Mouse (Mus musculus): ENCODE measurements around the gene Ap1b1. TPM values are rescaled to one million over a fixed set of nuclear protein-coding genes. Genes with fewer than 3 reads are reported as not detected.

Gene Ap1b1
- polyA plus RNA-seq, 1 experiment from 2014 or later: 54.2 TPM

DNA sequence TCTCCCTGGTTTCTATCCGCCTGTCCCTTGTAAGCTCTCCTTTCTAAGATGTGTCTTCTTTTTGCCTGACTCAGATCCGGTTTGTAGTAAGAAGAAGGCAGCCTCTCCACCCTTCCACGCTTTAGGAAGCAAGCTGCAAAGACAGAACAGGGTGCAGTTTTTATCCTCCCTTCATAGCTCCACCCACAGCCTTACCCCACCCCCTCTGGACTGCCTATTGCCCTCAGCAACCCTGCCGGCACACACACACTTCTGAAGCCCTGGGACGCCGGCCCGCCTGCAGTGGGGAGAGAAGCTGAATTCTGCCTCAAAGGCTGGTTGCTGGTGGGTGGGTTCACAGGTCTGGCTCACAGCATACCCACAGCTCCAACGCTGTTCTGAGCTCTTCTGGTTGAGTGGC, 32.7 kb upstream of the Ap1b1 start:
- Histone ChIP-seq H3K27ac (ENCODE audit: low read length) (no peak overlapping the region), H3K4me1 (ENCODE audit: control insufficient read depth, insufficient read depth, low read length) (no peaks in the 10 kb centered on the region), H3K4me3 (ENCODE audit: low read depth, low read length) (no peak overlapping the region), H3K9ac (replicated peaks; ENCODE audit: low read depth, low read length) (no peak overlapping the region), H3K36me3 (ENCODE audit: control insufficient read depth, insufficient read depth, low read length) (no peaks in the 10 kb centered on the region), H3K9me3 (ENCODE audit: control insufficient read depth, low read depth, low read length) (no peaks in the 10 kb centered on the region), H3K27me3 (ENCODE audit: control insufficient read depth, insufficient read depth, low read length) (peaks cover 13% of the 10 kb centered on the region), H3K4me2 (replicated peaks; ENCODE audit: low read depth, low read length) (no peak overlapping the region)
- WGBS: 4% methylated on average over 8 of the region's 8 CpGs
- ATAC-seq (ENCODE audit: insufficient number of reproducible peaks, insufficient read depth, low FRiP score, low read depth): no peak

DNA sequence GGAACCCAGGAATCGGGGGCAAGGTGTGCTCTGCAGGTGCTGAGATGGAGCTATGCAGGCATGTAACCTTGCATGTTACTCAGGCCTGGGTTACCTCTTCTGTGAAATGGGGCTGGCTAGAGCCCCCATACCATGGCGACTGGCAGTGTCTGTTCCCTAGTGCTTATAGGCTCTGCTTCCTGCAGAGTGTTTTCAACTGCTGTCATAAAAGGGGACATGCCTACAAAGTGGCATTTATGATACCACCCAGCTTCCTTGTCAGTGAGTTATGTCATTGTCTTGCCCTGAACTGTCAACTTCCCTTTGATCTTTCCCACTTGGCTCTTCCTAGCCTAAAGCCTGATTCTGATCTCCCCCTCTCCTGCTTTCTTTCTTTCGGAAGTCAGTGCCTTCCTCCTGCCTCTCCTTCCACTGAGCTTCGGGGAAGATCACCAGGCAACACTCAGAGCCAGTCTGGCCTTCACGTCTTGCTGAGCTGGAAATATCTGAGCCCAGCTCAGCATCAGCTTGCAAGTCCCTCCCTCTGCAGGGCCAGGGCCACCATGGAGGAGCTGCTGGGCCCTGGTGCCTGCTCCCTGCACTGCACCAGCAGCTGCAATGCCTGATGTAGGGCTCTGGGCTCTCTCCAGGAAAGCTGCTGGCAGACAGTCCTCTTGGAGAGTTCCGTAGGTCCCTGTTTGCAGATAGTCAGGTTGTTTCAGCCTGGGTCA, 23.4 kb upstream of the Ap1b1 start:
- WGBS: 54% methylated on average over 6 of the region's 6 CpGs
- H3K9me3 ChIP-seq (ENCODE audit: control insufficient read depth, low read depth, low read length): no peaks in the 10 kb centered on the region
- no peaks in the 10 kb centered on the region for H3K4me1 ChIP-seq (ENCODE audit: control insufficient read depth, insufficient read depth, low read length)
- H3K4me2 ChIP-seq (replicated peaks; ENCODE audit: low read depth, low read length): no peak overlapping the region
- no peak for ATAC-seq (ENCODE audit: insufficient number of reproducible peaks, insufficient read depth, low FRiP score, low read depth)
- H3K36me3 ChIP-seq (ENCODE audit: control insufficient read depth, insufficient read depth, low read length): no peaks in the 10 kb centered on the region
- no peaks in the 10 kb centered on the region for H3K27me3 ChIP-seq (ENCODE audit: control insufficient read depth, insufficient read depth, low read length)
- H3K9ac ChIP-seq (replicated peaks; ENCODE audit: low read depth, low read length): no peak overlapping the region
- H3K27ac ChIP-seq (ENCODE audit: low read length): no peak overlapping the region
- H3K4me3 ChIP-seq (ENCODE audit: low read depth, low read length): no peak overlapping the region

DNA sequence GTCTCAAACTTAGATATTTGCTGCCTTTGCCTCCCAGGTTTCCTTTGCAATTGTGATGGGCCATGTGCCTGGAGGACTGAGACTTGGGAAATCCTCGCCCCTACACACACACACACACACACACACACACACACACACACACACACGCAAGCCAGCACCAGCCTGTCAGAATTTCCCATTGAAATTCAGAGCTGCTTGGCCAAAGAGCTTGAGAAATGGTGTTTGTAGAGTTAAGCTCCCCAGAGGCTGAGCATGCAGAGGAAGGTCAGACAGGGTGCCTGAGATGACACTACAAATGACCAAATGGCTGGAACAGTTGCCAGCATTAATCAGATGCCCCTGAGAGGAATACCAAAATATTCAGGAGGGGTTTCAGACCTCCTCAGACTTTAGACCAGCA, 20.3 kb upstream of the Ap1b1 start:
- WGBS: 39% methylated on average over 2 of the region's 2 CpGs
- Histone ChIP-seq H3K27me3 (ENCODE audit: control insufficient read depth, insufficient read depth, low read length) (no peaks in the 10 kb centered on the region), H3K36me3 (ENCODE audit: control insufficient read depth, insufficient read depth, low read length) (no peaks in the 10 kb centered on the region), H3K4me3 (ENCODE audit: low read depth, low read length) (no peak overlapping the region), H3K9me3 (ENCODE audit: control insufficient read depth, low read depth, low read length) (no peaks in the 10 kb centered on the region), H3K4me1 (ENCODE audit: control insufficient read depth, insufficient read depth, low read length) (no peaks in the 10 kb centered on the region), H3K27ac (ENCODE audit: low read length) (no peak overlapping the region), H3K4me2 (replicated peaks; ENCODE audit: low read depth, low read length) (no peak overlapping the region), H3K9ac (replicated peaks; ENCODE audit: low read depth, low read length) (no peak overlapping the region)
- ATAC-seq (ENCODE audit: insufficient number of reproducible peaks, insufficient read depth, low FRiP score, low read depth): no peak

DNA sequence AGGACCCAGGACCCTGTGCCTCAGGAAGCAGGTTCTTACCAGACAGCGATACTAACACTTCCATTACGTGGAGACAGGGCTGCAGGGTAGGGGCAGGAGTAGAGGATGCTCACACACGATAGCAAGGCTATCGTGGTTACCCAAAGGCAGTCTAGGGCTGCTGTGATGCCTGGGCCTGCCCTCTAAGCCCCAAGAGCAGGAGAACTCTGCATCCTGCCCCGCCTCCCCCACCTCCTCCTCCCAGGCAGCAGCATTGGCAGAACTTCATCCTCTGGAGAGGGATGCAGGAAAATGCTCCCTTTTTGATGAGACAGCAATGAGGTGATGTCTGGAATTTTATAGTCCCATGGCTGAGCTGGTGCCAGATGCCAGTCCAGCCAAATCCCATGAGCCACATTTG, 19.7 kb upstream of the Ap1b1 start:
- ATAC-seq (ENCODE audit: insufficient number of reproducible peaks, insufficient read depth, low FRiP score, low read depth): no peak
- H3K27ac ChIP-seq (ENCODE audit: low read length): no peak overlapping the region
- H3K9me3 ChIP-seq (ENCODE audit: control insufficient read depth, low read depth, low read length): no peaks in the 10 kb centered on the region
- no peaks in the 10 kb centered on the region for H3K27me3 ChIP-seq (ENCODE audit: control insufficient read depth, insufficient read depth, low read length)
- H3K36me3 ChIP-seq (ENCODE audit: control insufficient read depth, insufficient read depth, low read length): no peaks in the 10 kb centered on the region
- no peak overlapping the region for H3K4me3 ChIP-seq (ENCODE audit: low read depth, low read length)
- no peaks in the 10 kb centered on the region for H3K4me1 ChIP-seq (ENCODE audit: control insufficient read depth, insufficient read depth, low read length)
- no peak overlapping the region for H3K4me2 ChIP-seq (replicated peaks; ENCODE audit: low read depth, low read length)
- 70% methylated on average over 5 of the region's 5 CpGs for WGBS
- no peak overlapping the region for H3K9ac ChIP-seq (replicated peaks; ENCODE audit: low read depth, low read length)

DNA sequence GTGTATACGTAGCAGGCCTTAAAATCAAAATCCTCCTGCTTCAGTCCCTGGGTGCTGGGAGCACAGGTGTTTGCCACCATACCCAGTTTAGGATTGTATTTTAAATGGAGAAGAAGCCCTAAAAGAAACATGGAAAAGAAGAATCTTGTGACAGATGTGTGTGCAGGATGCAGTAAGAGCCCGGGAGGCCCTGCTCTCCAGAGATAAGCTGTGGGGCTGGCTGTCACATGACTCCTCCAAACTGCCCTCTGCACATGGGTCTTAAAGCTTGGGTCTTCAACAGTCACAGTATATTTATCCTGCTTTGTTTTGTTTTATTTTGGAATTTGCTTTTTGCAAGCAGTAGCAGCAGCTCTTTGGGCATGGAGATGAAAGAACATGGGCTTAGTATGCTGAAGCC, 19.1 kb upstream of the Ap1b1 start:
- H3K36me3 ChIP-seq (ENCODE audit: control insufficient read depth, insufficient read depth, low read length): no peaks in the 10 kb centered on the region
- H3K9me3 ChIP-seq (ENCODE audit: control insufficient read depth, low read depth, low read length): no peaks in the 10 kb centered on the region
- no peak overlapping the region for H3K27ac ChIP-seq (ENCODE audit: low read length)
- no peak for ATAC-seq (ENCODE audit: insufficient number of reproducible peaks, insufficient read depth, low FRiP score, low read depth)
- H3K9ac ChIP-seq (replicated peaks; ENCODE audit: low read depth, low read length): no peak overlapping the region
- no peak overlapping the region for H3K4me2 ChIP-seq (replicated peaks; ENCODE audit: low read depth, low read length)
- H3K27me3 ChIP-seq (ENCODE audit: control insufficient read depth, insufficient read depth, low read length): no peaks in the 10 kb centered on the region
- no peak overlapping the region for H3K4me3 ChIP-seq (ENCODE audit: low read depth, low read length)
- 49% methylated on average over 2 of the region's 2 CpGs for WGBS
- H3K4me1 ChIP-seq (ENCODE audit: control insufficient read depth, insufficient read depth, low read length): no peaks in the 10 kb centered on the region

GRCm38 (mm10) chr11:4968376-4968775, 18.2 kb upstream of the Ap1b1 start:
- WGBS: 66% methylated on average over 10 of the region's 10 CpGs
- H3K9ac ChIP-seq (replicated peaks; ENCODE audit: low read depth, low read length): no peak overlapping the region
- H3K4me3 ChIP-seq (ENCODE audit: low read depth, low read length): no peak overlapping the region
- H3K9me3 ChIP-seq (ENCODE audit: control insufficient read depth, low read depth, low read length): no peaks in the 10 kb centered on the region
- ATAC-seq (ENCODE audit: insufficient number of reproducible peaks, insufficient read depth, low FRiP score, low read depth): no peak
- H3K4me2 ChIP-seq (replicated peaks; ENCODE audit: low read depth, low read length): no peak overlapping the region
- no peaks in the 10 kb centered on the region for H3K27me3 ChIP-seq (ENCODE audit: control insufficient read depth, insufficient read depth, low read length)
- no peak overlapping the region for H3K27ac ChIP-seq (ENCODE audit: low read length)
- no peaks in the 10 kb centered on the region for H3K36me3 ChIP-seq (ENCODE audit: control insufficient read depth, insufficient read depth, low read length)
- H3K4me1 ChIP-seq (ENCODE audit: control insufficient read depth, insufficient read depth, low read length): no peaks in the 10 kb centered on the region

- ATAC-seq (ENCODE audit: insufficient number of reproducible peaks, insufficient read depth, low FRiP score, low read depth): 0 out of 2 replicates have a peak, but pooled peaks have one; percentile 33
- Histone ChIP-seq H3K36me3 (ENCODE audit: control insufficient read depth, insufficient read depth, low read length) (no peaks in the 10 kb centered on the region), H3K9ac (replicated peaks; ENCODE audit: low read depth, low read length) (no peak overlapping the region), H3K4me3 (ENCODE audit: low read depth, low read length) (no peak overlapping the region), H3K9me3 (ENCODE audit: control insufficient read depth, low read depth, low read length) (no peaks in the 10 kb centered on the region), H3K27me3 (ENCODE audit: control insufficient read depth, insufficient read depth, low read length) (no peaks in the 10 kb centered on the region), H3K4me2 (replicated peaks; ENCODE audit: low read depth, low read length) (no peak overlapping the region), H3K4me1 (ENCODE audit: control insufficient read depth, insufficient read depth, low read length) (no peaks in the 10 kb centered on the region), H3K27ac (ENCODE audit: low read length) (no peak overlapping the region)
- WGBS: 60% methylated on average over 13 of the region's 13 CpGs
These were observed 13.4 kb upstream of the Ap1b1 start for GRCm38 (mm10) chr11:4972967-4973870.

GRCm38 (mm10) chr11:4973871-4974256, 12.8 kb upstream of the Ap1b1 start:
- no peaks in the 10 kb centered on the region for H3K4me1 ChIP-seq (ENCODE audit: control insufficient read depth, insufficient read depth, low read length)
- no peak overlapping the region for H3K4me3 ChIP-seq (ENCODE audit: low read depth, low read length)
- no peak overlapping the region for H3K9ac ChIP-seq (replicated peaks; ENCODE audit: low read depth, low read length)
- no peaks in the 10 kb centered on the region for H3K9me3 ChIP-seq (ENCODE audit: control insufficient read depth, low read depth, low read length)
- H3K27me3 ChIP-seq (ENCODE audit: control insufficient read depth, insufficient read depth, low read length): no peaks in the 10 kb centered on the region
- no peak overlapping the region for H3K27ac ChIP-seq (ENCODE audit: low read length)
- H3K36me3 ChIP-seq (ENCODE audit: control insufficient read depth, insufficient read depth, low read length): no peaks in the 10 kb centered on the region
- WGBS: 80% methylated on average over 2 of the region's 2 CpGs
- ATAC-seq (ENCODE audit: insufficient number of reproducible peaks, insufficient read depth, low FRiP score, low read depth): no peak
- H3K4me2 ChIP-seq (replicated peaks; ENCODE audit: low read depth, low read length): no peak overlapping the region
